Mouse (Mus musculus): ENCODE data around the gene Tmc1. TPM values are rescaled to one million over a fixed set of nuclear protein-coding genes. Genes with fewer than 3 reads are reported as not detected.

The Tmc1 gene
- polyA plus RNA-seq, 1 experiment, result 0.16 TPM

DNA sequence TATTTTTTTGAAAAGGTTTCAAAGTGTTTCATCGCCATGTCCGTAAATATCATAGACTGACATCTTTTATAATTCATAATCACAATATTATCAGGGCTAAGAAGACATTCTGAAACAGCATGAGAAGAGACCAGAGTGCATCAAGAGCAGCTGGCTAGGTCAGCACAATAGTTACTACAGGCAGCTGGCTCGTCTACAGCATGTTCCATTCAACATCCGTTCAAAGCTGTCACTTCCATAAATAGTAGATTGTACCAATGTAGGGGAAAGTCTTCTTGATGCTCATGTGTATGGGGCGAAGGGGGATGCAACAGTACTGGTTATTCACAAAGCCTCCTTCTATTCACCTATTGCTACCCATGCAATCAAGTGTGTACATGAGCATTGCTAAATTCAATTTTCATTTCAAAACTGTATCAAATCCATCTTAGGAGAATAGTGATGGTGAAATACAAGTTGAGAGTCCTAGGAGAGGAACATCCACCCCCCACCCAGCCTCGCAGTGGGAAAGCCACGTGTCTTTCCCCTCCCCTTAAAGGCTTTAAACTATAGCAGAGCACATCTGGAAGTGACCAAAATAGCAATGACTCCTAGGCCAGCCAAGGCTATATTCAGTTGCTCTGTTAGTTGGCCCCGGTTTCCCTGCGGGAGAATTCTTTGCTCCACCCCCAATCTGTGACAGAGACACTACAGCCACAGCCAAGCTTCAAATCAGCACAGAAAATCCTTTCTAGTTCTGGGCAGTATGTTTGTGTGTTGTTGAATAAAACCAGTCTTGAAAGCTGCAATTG is 117.8 kb downstream of the Tmc1 start:
- DNase-seq (ENCODE audit: low read depth, low spot score), result no peak

DNA sequence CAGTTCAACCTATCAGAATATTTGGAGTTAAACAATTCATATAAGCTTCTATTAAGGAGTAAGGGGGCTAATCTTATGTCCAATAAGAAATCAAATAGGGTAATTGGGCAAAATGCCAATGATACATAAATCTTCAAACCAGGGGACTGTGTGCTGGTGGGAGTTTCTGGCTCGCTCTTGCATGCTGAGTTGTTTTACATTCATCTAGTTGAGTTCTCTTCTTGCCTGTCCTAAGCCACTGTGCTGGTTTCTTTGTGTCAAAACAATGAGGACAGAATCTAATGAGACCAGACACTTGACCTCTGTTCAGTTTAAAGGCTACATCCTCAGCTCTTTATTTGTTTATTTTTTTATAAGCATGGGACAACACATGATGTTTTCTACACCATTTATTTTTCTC is 119.1 kb downstream of the Tmc1 start:
- no peak for DNase-seq (ENCODE audit: low read depth, low spot score)
- 78% methylated on average over 1 of the region's 1 CpGs for WGBS

More for the DNA sequence above, 117.8 kb downstream of the Tmc1 start:
- 67% methylated on average over 9 of the region's 9 CpGs for WGBS

DNA sequence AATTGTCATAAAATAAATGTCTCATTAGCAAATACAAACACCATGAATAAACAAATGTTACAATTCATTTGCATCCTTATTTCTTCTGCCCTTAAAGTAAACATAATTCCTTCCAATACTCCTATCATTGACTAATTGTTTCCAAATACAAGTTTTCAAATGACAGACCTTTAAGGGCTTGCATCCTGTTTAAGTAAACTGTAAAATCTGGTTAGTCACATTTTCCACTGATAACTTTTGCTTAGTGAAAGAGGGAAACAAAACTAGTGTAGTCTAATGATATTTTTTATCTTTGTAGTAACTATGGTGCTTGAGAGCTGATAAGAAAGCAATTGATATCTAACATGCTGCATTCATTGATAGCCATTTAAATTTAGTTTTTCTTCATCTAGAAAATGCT is 154.5 kb downstream of the Tmc1 start:
- no peak for DNase-seq (ENCODE audit: low read depth, low spot score)

DNA sequence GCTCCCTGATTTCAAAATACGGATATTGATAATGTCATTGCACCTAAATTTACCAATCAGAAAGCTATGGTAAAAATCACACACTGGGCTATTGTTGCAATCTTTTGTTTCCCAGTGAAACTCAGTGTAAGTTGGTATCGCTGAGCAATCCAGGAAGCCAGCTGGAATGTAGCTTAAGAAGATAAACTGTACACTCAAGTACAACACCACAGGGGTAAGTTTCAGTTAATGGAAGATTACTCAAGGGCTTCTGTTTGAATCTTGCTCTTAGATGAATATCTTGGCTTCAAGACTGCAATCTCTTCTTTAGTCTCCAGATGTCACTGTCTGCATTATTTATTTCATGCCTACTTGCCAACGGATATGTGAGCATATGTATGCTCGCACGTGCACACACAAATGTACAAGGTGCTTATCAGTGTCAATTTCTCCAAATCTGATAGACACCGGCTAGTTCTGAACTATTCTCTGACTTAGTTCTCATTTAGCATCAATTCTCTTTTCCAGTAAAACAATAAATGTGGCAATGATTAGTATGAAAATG is 156.4 kb downstream of the Tmc1 start:
- peak; percentile 29 for DNase-seq (ENCODE audit: low read depth, low spot score)
- 25% methylated on average over 6 of the region's 6 CpGs for WGBS

DNA sequence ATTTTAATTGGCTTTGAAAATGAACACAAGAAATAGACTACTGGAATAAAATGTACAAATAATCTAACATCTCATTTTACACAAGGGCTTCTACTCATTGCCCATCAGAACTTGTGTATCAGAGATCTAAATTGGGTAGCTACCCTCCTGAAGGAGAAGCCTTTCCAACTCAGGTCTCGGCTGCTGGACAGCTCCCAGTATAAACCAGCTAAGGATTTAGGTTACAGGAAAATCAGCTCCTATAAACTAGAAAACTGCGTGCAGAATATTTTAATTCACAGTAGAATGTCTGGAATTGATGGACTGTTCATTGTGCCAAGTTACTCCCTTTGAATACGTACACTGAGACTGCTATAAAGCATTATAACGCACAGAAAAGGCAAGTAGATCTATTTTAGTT is 158.0 kb downstream of the Tmc1 start:
- no peak for DNase-seq (ENCODE audit: low read depth, low spot score)
- WGBS, result 30% methylated on average over 4 of the region's 4 CpGs

- WGBS, result 89% methylated on average over 3 of the region's 3 CpGs
- no peak for DNase-seq (ENCODE audit: low read depth, low spot score)
These were observed 159.0 kb downstream of the Tmc1 start for GRCm38 (mm10) chr19:20794999-20795398.

DNA sequence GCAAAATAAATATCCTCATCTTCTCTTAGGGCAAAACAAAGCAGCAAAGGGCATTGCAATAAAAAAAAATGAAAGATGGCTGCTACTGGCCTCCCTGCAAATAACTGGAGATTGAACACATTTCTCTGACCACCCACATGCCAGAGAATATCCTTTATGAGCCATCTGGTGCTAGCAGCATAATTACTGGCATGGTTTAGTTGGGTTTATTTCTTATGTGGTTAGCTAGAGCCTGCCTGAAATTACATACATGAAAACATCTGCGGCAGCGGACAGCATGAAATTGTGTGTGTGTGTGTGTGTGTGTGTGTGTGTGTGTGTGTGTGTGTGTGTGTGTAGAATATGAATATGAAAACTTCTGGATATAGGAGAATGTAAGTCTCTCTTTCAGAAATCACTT is 161.2 kb downstream of the Tmc1 start:
- WGBS, result 93% methylated on average over 2 of the region's 2 CpGs

DNA sequence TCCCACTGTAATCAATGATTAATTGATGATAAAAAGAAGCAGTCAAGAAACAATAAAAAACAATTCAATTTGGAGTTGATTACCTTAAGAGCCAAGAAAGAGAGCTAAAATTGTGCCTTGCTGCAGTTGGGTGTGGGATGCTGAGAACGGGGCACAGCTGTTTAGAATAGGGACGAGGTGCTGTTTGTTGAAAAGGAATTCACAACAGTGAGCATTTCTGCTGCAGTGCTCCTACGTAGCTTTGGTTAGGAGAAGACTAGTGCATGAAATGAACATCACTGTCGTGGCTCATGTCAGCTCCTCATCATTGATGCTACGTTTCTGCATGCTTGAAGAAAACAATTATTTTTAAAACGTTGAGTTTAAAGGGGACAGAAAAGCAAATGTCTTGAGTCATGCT is 166.7 kb downstream of the Tmc1 start:
- WGBS, result 74% methylated on average over 6 of the region's 6 CpGs
- DNase-seq (ENCODE audit: low read depth, low spot score), result no peak

More for the DNA sequence above, 161.2 kb downstream of the Tmc1 start:
- DNase-seq (ENCODE audit: low read depth, low spot score), result no peak

- no peak for DNase-seq (ENCODE audit: low read depth, low spot score)
- 79% methylated on average over 2 of the region's 2 CpGs for WGBS
These were observed 178.3 kb downstream of the Tmc1 start for GRCm38 (mm10) chr19:20775681-20776080.

- no peak for DNase-seq (ENCODE audit: low read depth, low spot score)
- 91% methylated on average over 7 of the region's 7 CpGs for WGBS
These were observed 180.1 kb downstream of the Tmc1 start for GRCm38 (mm10) chr19:20773941-20774340.

- DNase-seq (ENCODE audit: low read depth, low spot score), result peak; percentile 1
- WGBS, result 8% methylated on average over 1 of the region's 1 CpGs
These were observed 189.8 kb downstream of the Tmc1 start for GRCm38 (mm10) chr19:20764214-20764613.

DNA sequence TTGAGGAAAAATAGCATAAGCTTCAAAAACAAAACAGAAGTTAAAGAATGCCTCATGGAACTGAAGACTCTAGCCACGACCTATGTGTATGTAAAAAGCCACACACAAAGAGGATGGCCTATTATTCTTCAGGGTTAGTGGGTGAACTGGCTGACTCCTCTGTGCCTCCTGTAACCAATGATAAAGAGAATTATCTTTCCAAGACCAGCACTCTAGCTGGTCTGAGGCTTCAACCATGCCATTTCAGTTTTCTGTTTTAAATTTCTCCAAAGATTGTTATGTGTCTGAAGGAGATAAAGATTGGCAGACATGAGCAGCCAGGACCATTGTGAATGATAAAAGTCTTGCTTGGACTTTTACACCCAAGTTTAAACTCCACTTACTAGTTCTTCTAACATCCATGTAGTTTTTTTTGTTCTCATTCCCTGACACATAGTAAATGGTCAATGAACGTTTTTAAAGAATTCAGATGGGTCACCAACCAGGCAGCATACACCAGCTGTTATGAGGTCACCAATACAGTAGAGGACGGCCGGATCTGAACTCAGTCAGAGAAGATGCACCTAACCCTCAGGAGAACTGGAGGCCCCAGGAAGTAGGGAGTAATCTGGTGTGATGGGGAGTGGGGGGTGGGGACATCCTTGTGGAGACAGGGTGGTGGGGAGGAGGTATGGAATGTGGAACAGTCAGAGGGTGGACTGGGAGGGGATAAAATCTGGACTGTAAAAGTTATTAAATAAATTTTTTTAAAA is 192.2 kb downstream of the Tmc1 start:
- DNase-seq (ENCODE audit: low read depth, low spot score), result no peak
- WGBS, result 63% methylated on average over 4 of the region's 4 CpGs

GRCm38 (mm10) chr19:20761119-20761518 is 192.9 kb downstream of the Tmc1 start:
- DNase-seq (ENCODE audit: low read depth, low spot score), result no peak
- WGBS, result 74% methylated on average over 3 of the region's 3 CpGs

DNA sequence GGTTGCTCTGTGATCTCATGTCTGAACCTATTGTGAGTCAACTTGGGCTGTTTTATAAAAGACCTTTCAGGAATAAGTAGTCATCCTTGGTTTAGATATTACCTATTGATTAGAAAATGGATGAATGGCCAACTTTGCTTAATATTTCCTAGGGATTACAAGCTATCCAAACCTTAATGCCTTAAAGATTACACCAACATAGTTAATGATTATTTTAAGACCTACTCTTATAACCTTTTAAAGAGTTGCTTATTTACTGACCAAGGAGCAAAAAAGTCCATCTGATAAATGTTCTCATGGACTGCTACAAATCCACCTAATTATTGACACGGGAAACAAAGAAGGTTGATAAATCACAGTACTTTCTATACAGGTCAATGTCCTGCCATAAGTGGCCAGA is 209.4 kb downstream of the Tmc1 start:
- 61% methylated on average over 1 of the region's 1 CpGs for WGBS
- no peak for DNase-seq (ENCODE audit: low read depth, low spot score)

Other genes with a start within 250 kb of the Tmc1 start
- 5.5 and 7.3 TPM in 2 replicates for gene Aldh1a7, start 226.6 kb downstream of the Tmc1 start, polyA plus RNA-seq (2012; rRNA removed)

Data from large intestine, adult 2 months (tissue).